Comparison of ENCODE assay signal across 8 mouse cellular contexts in genomic region chr7:141901825-141902224, GRCm38 (mm10). TPM values are rescaled to one million over a fixed set of nuclear protein-coding genes. Genes with fewer than 3 reads are reported as not detected.
DNase-seq lines count a peak whose midpoint lies in the region; ATAC-seq and TF ChIP-seq lines count a peak whose summit lies in the region.

No protein-coding gene starts in this region.

- peak overlapping the region; percentile 91 for H3K9ac ChIP-seq in forebrain, postnatal 0 days
- H3K9ac ChIP-seq in liver, embryonic 13.5 days: peak overlapping the region; percentile 92

- peak; percentile 26 for ATAC-seq in forebrain, postnatal 0 days
- ATAC-seq in liver, embryonic 13.5 days (ENCODE audit: low read depth): peak; percentile 63

- H3K27me3 ChIP-seq in forebrain, postnatal 0 days (ENCODE audit: insufficient read depth, low read length): no peaks in the 10 kb centered on the region; the same call in none of the 2 replicates
- H3K27me3 ChIP-seq in liver, embryonic 13.5 days: peaks cover 30% of the 10 kb centered on the region

- H3K4me1 ChIP-seq in brown adipose tissue, adult 24 weeks (ENCODE audit: control insufficient read depth, insufficient read depth, insufficient read length, low read length): peaks cover 19% of the 10 kb centered on the region; the same call in 1 of the 2 replicates
- peaks cover 26% of the 10 kb centered on the region for H3K4me1 ChIP-seq in forebrain, postnatal 0 days (ENCODE audit: insufficient read depth)
- peaks cover 40% of the 10 kb centered on the region for H3K4me1 ChIP-seq in liver, embryonic 13.5 days (replicated peaks)

- peak overlapping the region; percentile 88 for H3K4me2 ChIP-seq in forebrain, postnatal 0 days (ENCODE audit: low read depth)
- peak overlapping the region; percentile 94 for H3K4me2 ChIP-seq in liver, embryonic 13.5 days

- DNase-seq in layer of hippocampus, adult 2 months (ENCODE audit: low spot score in 2 of 2): no peak
- no peak for DNase-seq in layer of hippocampus, postnatal 14 days (ENCODE audit: low spot score in 2 of 2)
- DNase-seq in forebrain, postnatal 0 days: no peak
- peak; percentile 15 for DNase-seq in liver, embryonic 13.5 days
- peak; percentile 29 for DNase-seq in testis, postnatal 14 days (ENCODE audit: low spot score)
- no peak for DNase-seq in retina, postnatal 1 day
- no peak for DNase-seq in gastrocnemius, postnatal 10 days

- 1% methylated on average over 16 of the region's 16 CpGs for WGBS in forebrain, postnatal 0 days
- 0% methylated on average over 16 of the region's 16 CpGs for WGBS in liver, embryonic 13.5 days (ENCODE audit: insufficient replicate concordance)

- peak overlapping the region; percentile 92 for H3K4me3 ChIP-seq in layer of hippocampus, adult 2 months
- peak overlapping the region; percentile 76 for H3K4me3 ChIP-seq in brown adipose tissue, adult 24 weeks (ENCODE audit: insufficient read depth, low read depth, low read length)
- H3K4me3 ChIP-seq in forebrain, postnatal 0 days (ENCODE audit: low read depth, low read length): peak overlapping the region; percentile 92
- H3K4me3 ChIP-seq in liver, embryonic 13.5 days (replicated peaks): peak overlapping the region; percentile 87

- no peaks in the 10 kb centered on the region for H3K9me3 ChIP-seq in forebrain, postnatal 0 days (ENCODE audit: low read length)
- H3K9me3 ChIP-seq in liver, embryonic 13.5 days (replicated peaks): no peaks in the 10 kb centered on the region

- peak overlapping the region; percentile 97 for H3K27ac ChIP-seq in layer of hippocampus, adult 2 months
- H3K27ac ChIP-seq in brown adipose tissue, adult 24 weeks (replicated peaks; ENCODE audit: low read depth, low read length): 0 out of 2 replicates have a peak overlapping the region, but pooled peaks have one; percentile 50
- H3K27ac ChIP-seq in forebrain, postnatal 0 days (ENCODE audit: low read depth, low read length): peak overlapping the region; percentile 88
- H3K27ac ChIP-seq in liver, embryonic 13.5 days: peak overlapping the region; percentile 78

- no peak for TF ChIP-seq CTCF in layer of hippocampus, adult 2 months (conservative IDR thresholded peaks at IDR 0.05)
- no peak for TF ChIP-seq CTCF in forebrain, postnatal 0 days (IDR thresholded peaks at IDR 0.05; ENCODE audit: low read depth)

- no peaks in the 10 kb centered on the region for H3K36me3 ChIP-seq in forebrain, postnatal 0 days (ENCODE audit: insufficient read depth)
- H3K36me3 ChIP-seq in liver, embryonic 13.5 days: peaks cover 3% of the 10 kb centered on the region; the same call in 1 of the 2 replicates

RNA-seq across cellular contexts. Expression of gene Tollip, which starts 16.5 kb away (rescaled TPM):
- total RNA-seq in layer of hippocampus, adult 2 months (2021): 100 to 1,000 TPM; 112 to 123 TPM
- total RNA-seq in layer of hippocampus, postnatal 14 days (2021): 100 to 1,000 TPM; 135 to 142 TPM
- polyA plus RNA-seq in brown adipose tissue, adult 24 weeks (2012; ENCODE audit: insufficient read depth, insufficient read length, missing spikeins): 23.1 and 27.4 TPM in 2 replicates
- total RNA-seq in forebrain, postnatal 0 days (2014; rRNA removed): 73.4 and 89.8 TPM in 2 replicates
- 64.5 and 78.3 TPM in 2 replicates for polyA plus RNA-seq in forebrain, postnatal 0 days (2015; fragmentation: Nextera tagmentation; extraction: Ambion mirVana)
- polyA plus RNA-seq in liver, embryonic 13.5 days (2015; fragmentation: Nextera tagmentation; extraction: Ambion mirVana): 20.0 and 24.0 TPM in 2 replicates
- total RNA-seq in gastrocnemius, postnatal 10 days (2021): 10 to 100 TPM; 28.9 to 29.3 TPM

RNA-seq across cellular contexts. Expression of gene Brsk2, which starts 47.7 kb away (rescaled TPM):
- 100 to 1,000 TPM; 175 to 181 TPM for total RNA-seq in layer of hippocampus, adult 2 months (2021)
- 100 to 1,000 TPM; 174 to 177 TPM for total RNA-seq in layer of hippocampus, postnatal 14 days (2021)
- 1.8 TPM in 1 of 2 replicates, not detected in the other for polyA plus RNA-seq in brown adipose tissue, adult 24 weeks (2012; ENCODE audit: insufficient read depth, insufficient read length, missing spikeins)
- total RNA-seq in forebrain, postnatal 0 days (2014; rRNA removed): 107 and 132 TPM in 2 replicates
- polyA plus RNA-seq in forebrain, postnatal 0 days (2015; fragmentation: Nextera tagmentation; extraction: Ambion mirVana): 15.8 and 18.3 TPM in 2 replicates
- polyA plus RNA-seq in liver, embryonic 13.5 days (2015; fragmentation: Nextera tagmentation; extraction: Ambion mirVana): 0.07 and 0.10 TPM in 2 replicates
- 1 to 10 TPM in 1 of 2 experiments, under 1 TPM in 1; 0.85 to 1.1 TPM for total RNA-seq in gastrocnemius, postnatal 10 days (2021)

Comparison
In these comparisons a context has a peak if more than half of its experiments do, and no peak if none do; other contexts are left out.
1. DNase-seq: peak in liver, embryonic 13.5 days (single experiment) and testis, postnatal 14 days (single experiment); none in layer of hippocampus, adult 2 months (0 of 2), layer of hippocampus, postnatal 14 days (0 of 2), forebrain, postnatal 0 days (single experiment), retina, postnatal 1 day (single experiment) and gastrocnemius, postnatal 10 days (single experiment).
2. RNA of gene Brsk2, which starts 47.7 kb away (total RNA-seq): 175 to 181 TPM in layer of hippocampus, adult 2 months, 174 to 177 TPM in layer of hippocampus, postnatal 14 days and 107 to 132 TPM in forebrain, postnatal 0 days; 0.85 to 1.1 TPM in gastrocnemius, postnatal 10 days; every median in the first group is over 10 times any median in the second.
3. Peak in every context shown above with its lines, with median percentiles within 50 percentile points of each other: H3K27ac ChIP-seq and H3K4me3 ChIP-seq.